Mouse (Mus musculus) Patski (cell line): ENCODE results near the gene Lrwd1. TPM values are rescaled to one million over a fixed set of nuclear protein-coding genes. Genes with fewer than 3 reads are reported as not detected.

ENCODE experiments used
- ATAC-seq: fragments of 100-300 bp; one replicate; pipeline ENCODE4 v1.8.0; 2021
- CTCF ChIA-PET: fragments of 350-600 bp; sonication (Branson Sonifier 250); formaldehyde crosslinking; loops from one replicate; lab custom pipeline; 2022; ENCODE audit warnings: inconsistent platforms; lab: Charles Lee
- POLR2A ChIA-PET: fragments of 350-600 bp; sonication (Branson Sonifier 250); formaldehyde crosslinking; loops from one replicate; lab custom pipeline; 2022; ENCODE audit warnings: antibody characterized with exemption, inconsistent platforms; lab: Charles Lee
- DNase-seq: peaks from one replicate; pipeline ENCODE4 v3.0.0-alpha.2; 2011; ENCODE audit warnings: low read depth, low spot score
- H3K27me3 ChIP-seq: fragments of 371-371 bp; one replicate; pipeline ENCODE4 v1.5.1; 2021
- CTCF ChIP-seq: fragments of 100-300 bp; IDR thresholded peaks from one replicate; pipeline ENCODE4 v1.5.1; 2021
- in situ Hi-C: fragments of 300-500 bp; cut with MboI; formaldehyde crosslinking; loops from 3 replicates; pipeline ENCODE4 v1.11.1; 2018; ENCODE audit warnings: low pct_unique_long_range_greater_than_20kb, mixed read lengths
- polyA plus RNA-seq: library from polyadenylated mRNA; unstranded; gene quantifications from one replicate; pipeline ENCODE4 v1.2.3, GENCODE M21; 2021

Gene Lrwd1
- polyA plus RNA-seq, 1 experiment from 2014 or later, result 37.3 TPM

GRCm38 (mm10) chr5:136147704-136148103 is 11.8 kb upstream of the Lrwd1 start:
- POLR2A ChIA-PET, result no interaction called here
- ATAC-seq, result no peak
- in situ Hi-C loops, result no loop called here
- CTCF ChIA-PET, result interaction anchor here (0.7 to 1.5 kb wide), 3 partner anchors 14 to 38 kb away, joined by 3 read pairs; no protein-coding TSS in a partner anchor
- no peak for TF ChIP-seq CTCF
- H3K27me3 ChIP-seq, result no peaks in the 10 kb centered on the region
- no peak for DNase-seq

GRCm38 (mm10) chr5:136146936-136147335 is 11.1 kb upstream of the Lrwd1 start:
- DNase-seq (no peak), ATAC-seq (no peak)
- no peaks in the 10 kb centered on the region for H3K27me3 ChIP-seq
- in situ Hi-C loops, result no loop called here
- no peak for TF ChIP-seq CTCF
- ChIA-PET CTCF (interaction anchor here (0.7 to 1.3 kb wide), 2 partner anchors 15 to 37 kb away, joined by 3 read pairs; no protein-coding TSS in a partner anchor), POLR2A (no interaction called here)

GRCm38 (mm10) chr5:136144606-136145430 is 8.9 kb upstream of the Lrwd1 start:
- TF ChIP-seq CTCF, result no peak
- ChIA-PET CTCF (interaction anchor here (1.0 kb wide), 1 partner anchor 10 kb away, joined by 3 read pairs; no protein-coding TSS in a partner anchor), POLR2A (no interaction called here)
- H3K27me3 ChIP-seq, result no peaks in the 10 kb centered on the region
- ATAC-seq, result no peak
- no peak for DNase-seq
- in situ Hi-C loops, result no loop called here

GRCm38 (mm10) chr5:136143161-136143755 is 7.4 kb upstream of the Lrwd1 start:
- CTCF ChIA-PET, result interaction anchor here (1.4 kb wide), 1 partner anchor 10 kb away, joined by 4 read pairs; no protein-coding TSS in a partner anchor
- TF ChIP-seq CTCF, result no peak
- in situ Hi-C loops, result no loop called here
- DNase-seq (no peak), ATAC-seq (peak; percentile 47)
- H3K27me3 ChIP-seq, result no peaks in the 10 kb centered on the region
- POLR2A ChIA-PET, result no interaction called here

DNA sequence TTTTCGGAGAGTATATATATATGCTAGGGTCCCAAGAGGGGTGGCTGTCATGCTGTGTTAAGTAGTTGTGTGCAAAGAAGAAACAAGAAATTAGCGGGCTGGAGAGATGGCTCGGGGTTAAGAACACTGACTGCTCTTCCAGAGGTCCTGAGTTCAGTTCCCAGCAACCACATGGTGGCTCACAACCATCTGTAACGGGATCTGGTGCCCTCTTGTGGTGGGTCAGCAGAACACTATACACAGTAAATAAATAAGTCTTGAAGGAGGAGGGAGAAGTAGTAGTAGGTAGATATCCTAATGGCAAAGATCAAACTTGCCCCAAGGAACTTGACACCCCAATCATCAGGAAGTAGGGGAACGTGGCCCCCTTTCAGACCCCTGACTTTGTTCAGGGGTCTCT is 6.9 kb upstream of the Lrwd1 start:
- no peak for TF ChIP-seq CTCF
- in situ Hi-C loops, result no loop called here
- no peaks in the 10 kb centered on the region for H3K27me3 ChIP-seq
- ChIA-PET POLR2A (no interaction called here), CTCF (interaction anchor here (1.4 kb wide), 1 partner anchor 9 kb away, joined by 4 read pairs; no protein-coding TSS in a partner anchor)
- DNase-seq (no peak), ATAC-seq (no peak)

DNA sequence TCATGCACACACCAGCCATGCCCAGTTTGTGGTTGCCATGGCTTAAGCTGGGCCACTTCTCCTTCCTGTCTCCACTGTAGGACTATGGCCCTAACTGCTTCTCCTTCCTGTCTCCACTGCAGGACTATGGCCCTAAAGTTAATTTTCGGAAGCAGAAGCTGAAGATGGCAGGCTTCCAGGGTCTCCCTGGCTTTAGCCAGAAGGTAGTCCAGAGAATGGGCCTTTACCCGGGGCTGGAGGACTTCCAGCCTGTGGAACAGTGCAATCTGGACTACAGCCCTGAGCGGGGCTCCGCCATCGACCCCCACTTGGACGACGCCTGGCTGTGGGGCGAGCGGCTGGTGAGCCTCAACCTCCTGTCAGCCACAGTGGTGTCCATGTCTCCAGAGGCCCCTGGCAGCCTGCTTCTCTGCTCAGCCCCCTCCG is 4.2 kb upstream of the Lrwd1 start:
- CTCF ChIA-PET, result interaction anchor here (1.7 to 2.0 kb wide), 2 partner anchors 23 to 44 kb away, joined by 4 to 7 read pairs; partner anchors contain the start of gene Polr2j
- no peak for ATAC-seq
- no peak for TF ChIP-seq CTCF
- no peak for DNase-seq
- no peaks in the 10 kb centered on the region for H3K27me3 ChIP-seq
- POLR2A ChIA-PET, result no interaction called here
- in situ Hi-C loops, result no loop called here

GRCm38 (mm10) chr5:136139393-136139792 is 3.5 kb upstream of the Lrwd1 start:
- DNase-seq, result no peak
- in situ Hi-C loops, result loop anchor here (5.0 kb wide), 1 partner anchor 48 kb away; no protein-coding TSS in a partner anchor
- ChIA-PET POLR2A (no interaction called here), CTCF (interaction anchor here (0.8 to 2.0 kb wide), 2 partner anchors 45 to 49 kb away, joined by 3 to 7 read pairs; no protein-coding TSS in a partner anchor)
- no peak for ATAC-seq
- TF ChIP-seq CTCF, result no peak
- H3K27me3 ChIP-seq, result no peaks in the 10 kb centered on the region

DNA sequence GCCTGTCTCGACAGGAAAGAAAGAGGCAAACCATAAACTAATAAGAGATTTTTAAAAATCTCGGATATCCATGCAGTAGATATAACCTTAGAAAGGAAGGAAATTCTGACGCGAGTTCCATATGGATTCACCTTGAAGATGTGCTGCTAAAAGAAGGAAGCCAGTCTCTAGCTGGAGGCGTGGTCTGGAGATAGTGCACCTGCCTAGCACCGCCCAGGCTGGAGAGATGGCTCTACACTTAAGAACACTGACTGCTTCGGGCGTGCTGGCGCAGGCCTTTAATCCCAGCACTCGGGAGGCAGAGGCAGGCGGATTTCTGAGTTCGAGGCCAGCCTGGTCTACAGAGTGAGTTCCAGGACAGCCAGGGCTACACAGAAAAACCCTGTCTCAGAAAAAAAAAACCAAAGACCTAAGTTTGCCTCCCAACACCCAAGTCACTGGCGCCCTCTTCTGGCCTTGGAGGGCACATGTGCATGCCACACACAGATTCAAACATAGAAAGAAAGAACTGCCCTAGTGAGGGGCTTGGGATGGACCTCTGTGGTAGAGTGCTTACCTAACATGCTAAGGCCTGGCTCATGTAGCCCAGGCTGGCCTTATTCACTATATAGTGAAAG is 1.9 kb upstream of the Lrwd1 start:
- ATAC-seq, result no peak
- DNase-seq, result no peak
- no peak for TF ChIP-seq CTCF
- in situ Hi-C loops, result loop anchor here (5.0 kb wide), 1 partner anchor 50 kb away; no protein-coding TSS in a partner anchor
- ChIA-PET POLR2A (no interaction called here), CTCF (interaction anchor here (1.1 kb wide), 2 partner anchors 31 to 49 kb away, joined by 3 to 4 read pairs; no protein-coding TSS in a partner anchor)
- no peaks in the 10 kb centered on the region for H3K27me3 ChIP-seq

DNA sequence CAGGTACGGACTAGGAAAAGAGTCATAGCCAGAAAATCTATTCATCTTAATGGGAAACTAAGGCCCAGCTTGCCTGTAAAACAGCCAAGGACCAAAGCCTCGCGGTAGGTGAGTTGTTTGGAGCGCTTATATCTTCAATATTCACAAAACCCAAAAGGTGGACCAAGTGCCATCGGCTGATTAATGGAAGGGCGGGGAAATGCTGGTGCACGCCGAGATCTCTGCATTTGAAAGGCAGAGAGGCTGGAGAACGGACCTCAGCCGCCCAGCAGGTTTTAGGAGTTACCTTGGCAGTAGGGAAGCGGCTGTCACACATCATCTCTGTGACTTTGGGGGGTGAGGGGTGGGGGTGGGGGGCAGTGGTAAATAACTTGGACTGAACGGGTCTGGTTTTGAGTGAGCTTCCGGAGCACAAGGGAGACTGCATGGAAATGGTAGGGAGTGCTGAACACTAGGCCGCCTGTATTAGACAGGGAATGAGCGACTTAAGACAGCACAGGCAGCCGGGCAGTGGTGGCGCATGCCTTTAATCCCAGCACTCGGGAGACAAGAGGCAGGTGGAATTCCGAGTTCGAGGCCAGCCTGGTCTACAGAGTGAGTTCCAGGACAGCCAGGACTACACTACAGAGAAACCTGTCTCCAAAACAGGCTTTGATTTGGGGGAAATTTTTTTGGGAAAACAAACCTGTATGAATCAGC is 567 bp upstream of the Lrwd1 start:
- CTCF ChIA-PET, result interaction anchor here (0.7 to 1.3 kb wide), 4 partner anchors 32 to 57 kb away, joined by 3 to 4 read pairs (median 3); no protein-coding TSS in a partner anchor
- POLR2A ChIA-PET, result interaction anchor here (0.7 to 1.4 kb wide), 4 partner anchors 9 to 54 kb away, joined by 3 read pairs; no protein-coding TSS in a partner anchor
- ATAC-seq (peak; percentile 10), DNase-seq (no peak)
- H3K27me3 ChIP-seq, result no peaks in the 10 kb centered on the region
- TF ChIP-seq CTCF, result no peak
- in situ Hi-C loops, result loop anchor here (5.0 kb wide), 1 partner anchor 51 kb away; no protein-coding TSS in a partner anchor
